Mouse (Mus musculus) liver, postnatal 0 days (tissue): ENCODE results near the gene Zfp664.

ENCODE experiments used
- CTCF ChIP-seq: sonication (generic); IDR thresholded peaks from 2 replicates; pipeline ENCODE4 v1.5.1; 2016; ENCODE audit warnings: antibody characterized with exemption, low read depth
- EP300 ChIP-seq: IDR thresholded peaks from 2 replicates; pipeline ENCODE4 v1.6.1; 2016; ENCODE audit warnings: antibody characterized with exemption, low read depth, mild to moderate bottlenecking

- peak; percentile 99 for TF ChIP-seq CTCF
- TF ChIP-seq EP300, result no peak
Observed at GRCm38 (mm10) chr5:124899945-124900631, 37.6 kb downstream of the Zfp664 start.
